Mouse (Mus musculus) hindbrain, embryonic 16.5 days (tissue): ENCODE data around the gene Btrc. TPM values are rescaled to one million over a fixed set of nuclear protein-coding genes. Genes with fewer than 3 reads are reported as not detected.
"Not testable (repeated sequence)": the region's sequence is repeated elsewhere in the genome, so short reads cannot be mapped to it uniquely, and the experiment has no call there.

Experiments
- ATAC-seq: fragments of 200-750 bp; cut with Nextera tagmentation; 2 replicates; pipeline ENCODE4 v1.8.0; 2017; ENCODE audit warnings: moderate TSS enrichment, moderate library complexity
- H3K27ac ChIP-seq: fragments of 300-500 bp; sonication (generic); 2 replicates; pipeline ENCODE4 v1.5.1; 2014; ENCODE audit warnings: low read depth, mild to moderate bottlenecking, control low read depth, low read length, moderate library complexity
- H3K27me3 ChIP-seq: fragments of 300-500 bp; sonication (generic); replicated peaks from 2 replicates; pipeline ENCODE4 v1.6.1; 2014; ENCODE audit warnings: low read length; ENCODE audit not compliant: control insufficient read depth, insufficient read depth
- H3K36me3 ChIP-seq: fragments of 300-500 bp; sonication (generic); 2 replicates; pipeline ENCODE4 v1.6.1; 2014; ENCODE audit warnings: mild to moderate bottlenecking, low read length, moderate library complexity, mixed read lengths; ENCODE audit not compliant: control insufficient read depth, insufficient read depth
- H3K4me1 ChIP-seq: fragments of 300-500 bp; sonication (generic); 2 replicates; pipeline ENCODE4 v1.6.1; 2014; ENCODE audit warnings: low read depth, low read length; ENCODE audit not compliant: control insufficient read depth, insufficient read depth
- H3K4me2 ChIP-seq: fragments of 300-500 bp; sonication (generic); 2 replicates; pipeline ENCODE4 v1.6.1; 2014; ENCODE audit warnings: mild to moderate bottlenecking, low read length, control low read depth, moderate library complexity
- H3K4me3 ChIP-seq: fragments of 300-500 bp; sonication (generic); 2 replicates; pipeline ENCODE4 v1.5.1; 2014; ENCODE audit warnings: mild to moderate bottlenecking, low read length, control low read depth, moderate library complexity
- H3K9ac ChIP-seq: fragments of 300-500 bp; sonication (generic); 2 replicates; pipeline ENCODE4 v1.6.1; 2014; ENCODE audit warnings: low read depth, mild to moderate bottlenecking, control low read depth, low read length, moderate library complexity
- H3K9me3 ChIP-seq: fragments of 300-500 bp; sonication (generic); 2 replicates; pipeline ENCODE4 v1.6.1; 2014; ENCODE audit warnings: mild to moderate bottlenecking, low read length, moderate library complexity; ENCODE audit not compliant: control insufficient read depth
- WGBS: fragments of 180-500 bp; shearing (Covaris S2); extraction: QIAGEN DNeasy Blood & Tissue Kit; methylation state at CpG from one replicate; pipeline ENCODE4 v1.1.7; 2014; 5-methylcytosine and 5-hydroxymethylcytosine counted together
- polyA plus RNA-seq: library from polyadenylated mRNA; unstranded; fragments of >200 nt; fragmentation: Nextera tagmentation; extraction: Ambion mirVana; gene quantifications from 2 replicates; pipeline ENCODE4 v1.2.1, GENCODE M21; 2015

The Btrc gene
- polyA plus RNA-seq, 1 experiment from 2014 or later = 63.4 TPM

GRCm38 (mm10) chr19:45411000-45411399 is 47.5 kb downstream of the Btrc start:
- no peak overlapping the region for H3K4me2 ChIP-seq
- H3K4me3 ChIP-seq = no peak overlapping the region
- no peak overlapping the region for H3K9ac ChIP-seq
- H3K9me3 ChIP-seq = no peaks in the 10 kb centered on the region
- no peaks in the 10 kb centered on the region for H3K27me3 ChIP-seq
- WGBS = 81% methylated on average over 2 of the region's 2 CpGs
- H3K27ac ChIP-seq = no peak overlapping the region
- ATAC-seq = no peak
- no peaks in the 10 kb centered on the region for H3K36me3 ChIP-seq
- H3K4me1 ChIP-seq = no peaks in the 10 kb centered on the region

DNA sequence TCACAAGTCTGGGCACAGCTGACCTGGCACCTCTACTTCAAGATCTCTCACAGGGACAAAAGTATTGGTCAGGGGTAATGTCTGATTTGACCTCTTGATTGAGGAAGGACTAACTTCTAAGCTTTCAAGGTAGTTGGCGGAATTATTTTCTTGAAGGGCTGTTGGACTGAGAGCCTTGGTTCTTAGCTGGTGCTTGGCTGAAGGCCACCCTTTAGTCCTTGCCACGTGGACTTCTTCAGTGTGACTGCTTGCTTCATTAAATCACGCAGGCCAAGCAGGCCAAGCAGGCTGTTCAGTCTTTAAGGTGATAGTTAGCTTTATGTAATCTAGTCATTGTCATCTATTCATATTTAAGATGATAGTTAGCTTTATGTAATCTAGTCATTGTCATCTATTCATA is 49.2 kb downstream of the Btrc start:
- Histone ChIP-seq H3K9me3 (no peaks in the 10 kb centered on the region), H3K4me3 (no peak overlapping the region), H3K4me2 (no peak overlapping the region), H3K9ac (no peak overlapping the region), H3K36me3 (no peaks in the 10 kb centered on the region), H3K4me1 (no peaks in the 10 kb centered on the region), H3K27ac (no peak overlapping the region), H3K27me3 (no peaks in the 10 kb centered on the region)
- 75% methylated on average over 3 of the region's 3 CpGs for WGBS
- ATAC-seq = no peak

- Histone ChIP-seq H3K4me2 (no peak overlapping the region), H3K27ac (no peak overlapping the region), H3K4me1 (no peaks in the 10 kb centered on the region), H3K9ac (no peak overlapping the region), H3K9me3 (no peaks in the 10 kb centered on the region), H3K4me3 (no peak overlapping the region), H3K36me3 (no peaks in the 10 kb centered on the region), H3K27me3 (no peaks in the 10 kb centered on the region)
- 87% methylated on average over 3 of the region's 3 CpGs for WGBS
- no peak for ATAC-seq
These were observed 50.4 kb downstream of the Btrc start for GRCm38 (mm10) chr19:45413966-45414365.

- ATAC-seq = no peak
- no peaks in the 10 kb centered on the region for H3K4me1 ChIP-seq
These were observed 54.1 kb downstream of the Btrc start for GRCm38 (mm10) chr19:45417601-45418000.

GRCm38 (mm10) chr19:45422276-45422675 is 58.7 kb downstream of the Btrc start:
- no peaks in the 10 kb centered on the region for H3K4me1 ChIP-seq
- no peak overlapping the region for H3K4me3 ChIP-seq
- ATAC-seq = no peak
- no peak overlapping the region for H3K9ac ChIP-seq
- no peaks in the 10 kb centered on the region; the same call in 1 of the 2 replicates for H3K9me3 ChIP-seq
- H3K27me3 ChIP-seq = no peaks in the 10 kb centered on the region
- WGBS = 23% methylated on average over 7 of the region's 7 CpGs
- H3K27ac ChIP-seq = no peak overlapping the region
- no peak overlapping the region for H3K4me2 ChIP-seq
- H3K36me3 ChIP-seq = no peaks in the 10 kb centered on the region

More at GRCm38 (mm10) chr19:45417601-45418000, 54.1 kb downstream of the Btrc start:
- no peak overlapping the region for H3K4me3 ChIP-seq
- H3K9ac ChIP-seq = no peak overlapping the region
- H3K4me2 ChIP-seq = no peak overlapping the region
- no peaks in the 10 kb centered on the region for H3K9me3 ChIP-seq
- no peaks in the 10 kb centered on the region for H3K27me3 ChIP-seq
- H3K27ac ChIP-seq = no peak overlapping the region
- H3K36me3 ChIP-seq = no peaks in the 10 kb centered on the region

DNA sequence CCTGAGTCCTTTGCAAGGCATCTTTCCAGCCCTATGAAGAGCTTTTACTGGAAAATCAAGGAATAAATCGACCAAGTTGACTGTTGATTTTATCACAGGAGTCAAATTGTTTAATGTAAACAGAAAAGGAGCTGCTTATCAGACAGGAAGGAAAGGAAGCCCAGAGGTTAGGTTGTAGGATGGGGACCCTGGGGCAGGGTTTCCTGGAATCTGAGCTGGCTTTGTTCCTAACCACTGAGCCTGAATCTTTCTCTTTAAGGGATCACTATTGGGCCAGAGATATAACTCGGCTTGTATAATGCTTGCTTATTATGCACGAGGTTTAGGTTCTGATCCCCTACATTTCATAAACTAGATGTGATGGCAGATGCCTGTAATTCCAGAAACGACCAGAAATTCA is 64.6 kb downstream of the Btrc start:
- H3K9me3 ChIP-seq = no peaks in the 10 kb centered on the region; the same call in 1 of the 2 replicates
- no peak overlapping the region for H3K9ac ChIP-seq
- ATAC-seq = no peak
- WGBS = 82% methylated on average over 4 of the region's 4 CpGs
- H3K4me1 ChIP-seq = peaks cover 3% of the 10 kb centered on the region
- no peak overlapping the region for H3K4me2 ChIP-seq
- H3K36me3 ChIP-seq = no peaks in the 10 kb centered on the region
- no peak overlapping the region for H3K27ac ChIP-seq
- no peak overlapping the region for H3K4me3 ChIP-seq
- no peaks in the 10 kb centered on the region for H3K27me3 ChIP-seq

DNA sequence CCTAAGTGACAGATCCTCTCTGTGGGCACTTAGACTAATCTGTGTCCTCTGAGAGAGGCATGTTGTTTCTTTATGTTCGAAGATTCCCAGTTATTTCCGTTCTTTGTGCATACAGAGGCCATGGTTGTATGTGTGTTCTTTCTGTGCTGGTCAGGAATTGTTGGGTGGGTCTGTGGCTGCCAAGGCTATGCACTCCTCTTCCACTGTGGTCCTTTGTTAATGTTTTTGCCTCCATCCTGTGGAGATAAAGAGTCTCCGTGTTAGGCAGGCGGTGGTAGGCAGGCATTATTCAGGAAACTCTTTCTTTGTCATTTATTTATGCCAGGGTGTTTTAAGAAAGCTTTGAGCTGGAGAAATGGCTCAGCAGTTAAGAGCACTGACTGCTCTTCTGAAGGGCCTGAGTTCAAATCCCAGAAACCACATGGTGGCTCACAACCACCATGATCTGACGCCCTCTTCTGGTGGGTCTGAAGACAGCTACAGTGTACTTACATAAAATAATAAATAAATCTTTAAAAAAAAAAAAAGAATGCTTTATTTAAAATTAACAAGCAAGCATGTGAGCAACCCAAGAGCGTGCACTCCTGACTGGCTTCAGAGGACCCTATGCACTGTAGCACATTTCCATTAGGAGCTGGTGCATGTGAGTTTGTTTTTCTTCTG is 67.6 kb downstream of the Btrc start:
- 78% methylated on average over 6 of the region's 6 CpGs for WGBS
- Histone ChIP-seq H3K27ac (no peak overlapping the region), H3K27me3 (no peaks in the 10 kb centered on the region), H3K4me2 (no peak overlapping the region), H3K36me3 (no peaks in the 10 kb centered on the region), H3K9ac (no peak overlapping the region), H3K9me3 (no peaks in the 10 kb centered on the region), H3K4me3 (no peak overlapping the region), H3K4me1 (peaks cover 3% of the 10 kb centered on the region)
- ATAC-seq = no peak

DNA sequence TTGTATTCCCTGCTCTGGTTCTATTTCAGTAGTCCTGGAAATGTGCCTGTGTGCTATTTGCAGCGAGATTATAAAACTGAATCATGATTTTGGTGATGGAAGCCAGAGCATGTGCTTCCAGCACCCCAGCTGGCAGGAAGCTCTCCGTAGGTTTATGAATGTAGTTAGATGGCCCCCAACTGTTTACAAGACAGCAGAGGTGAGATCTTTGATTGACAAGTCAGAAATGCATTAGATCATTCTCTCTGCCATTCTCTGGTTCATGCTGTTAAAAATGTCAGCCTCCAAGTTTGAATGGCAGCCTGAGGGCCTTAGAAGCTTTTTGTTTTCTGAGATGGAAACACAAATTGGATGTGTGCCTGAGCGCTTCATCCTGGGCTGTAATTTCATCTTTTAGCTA is 68.8 kb downstream of the Btrc start:
- Histone ChIP-seq H3K9me3 (no peaks in the 10 kb centered on the region), H3K36me3 (no peaks in the 10 kb centered on the region), H3K4me1 (peaks cover 3% of the 10 kb centered on the region), H3K4me2 (no peak overlapping the region), H3K9ac (no peak overlapping the region), H3K27me3 (no peaks in the 10 kb centered on the region), H3K27ac (peak overlapping the region; percentile 16), H3K4me3 (no peak overlapping the region)
- ATAC-seq = no peak
- 44% methylated on average over 3 of the region's 3 CpGs for WGBS

- H3K9me3 ChIP-seq, H3K36me3 ChIP-seq, H3K9ac ChIP-seq, H3K27ac ChIP-seq, H3K4me2 ChIP-seq, H3K27me3 ChIP-seq, H3K4me3 ChIP-seq: not testable (repeated sequence)
- H3K4me1 ChIP-seq = peaks cover 15% of the 10 kb centered on the region
- ATAC-seq = peak; percentile 63; the same call in 1 of the 2 replicates
These were observed 72.5 kb downstream of the Btrc start for GRCm38 (mm10) chr19:45436019-45436418.

GRCm38 (mm10) chr19:45437175-45437574 is 73.6 kb downstream of the Btrc start:
- no peaks in the 10 kb centered on the region for H3K9me3 ChIP-seq
- ATAC-seq = no peak
- H3K4me3 ChIP-seq = no peak overlapping the region
- H3K27me3 ChIP-seq = no peaks in the 10 kb centered on the region
- H3K27ac ChIP-seq = no peak overlapping the region
- peaks cover 15% of the 10 kb centered on the region for H3K4me1 ChIP-seq
- no peak overlapping the region for H3K4me2 ChIP-seq
- no peaks in the 10 kb centered on the region for H3K36me3 ChIP-seq
- 84% methylated on average over 4 of the region's 4 CpGs for WGBS
- H3K9ac ChIP-seq = no peak overlapping the region
